Mouse (Mus musculus): ENCODE data around the gene Spag9.

DNA sequence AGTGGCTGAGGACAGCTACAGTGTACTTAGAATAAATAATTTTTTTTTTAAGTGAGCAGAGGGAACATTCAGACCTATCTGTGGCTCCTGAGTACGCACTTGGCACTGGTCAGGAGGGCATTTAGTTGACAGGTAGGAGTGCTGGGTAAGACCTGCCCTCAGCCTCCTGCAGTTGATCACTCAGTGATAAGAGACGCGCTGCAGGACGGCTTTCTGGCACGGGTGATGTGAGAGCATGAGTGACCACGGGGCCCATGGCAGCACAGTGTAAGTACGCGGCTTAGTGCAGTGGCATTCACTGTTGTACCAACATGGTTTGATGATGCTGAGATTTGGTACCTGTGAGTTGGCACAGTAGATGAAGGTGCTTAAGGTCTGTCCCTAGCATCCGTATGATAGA, 130.8 kb downstream of the Spag9 start:
- no peak for TF ChIP-seq EP300 (IDR thresholded peaks at IDR 0.05)
- no peak for TF ChIP-seq CTCF (IDR thresholded peaks at IDR 0.05)
